Mouse (Mus musculus): ENCODE results near the gene Micu1.

GRCm38 (mm10) chr10:59773441-59774140 lies 71.3 kb downstream of the Micu1 start:
- TF ChIP-seq CTCF (IDR thresholded peaks at IDR 0.05; ENCODE audit: insufficient read depth, low read depth, low read length) (no peak), POLR2A (IDR thresholded peaks at IDR 0.05; ENCODE audit: insufficient read depth, low read depth, low read length) (no peak)

Data from olfactory bulb, adult 2 months (tissue).